Mouse (Mus musculus) hindbrain, embryonic 14.5 days (tissue): ENCODE data around the gene Maats1. TPM values are rescaled to one million over a fixed set of nuclear protein-coding genes. Genes with fewer than 3 reads are reported as not detected.

Source experiments
- polyA plus RNA-seq: library from polyadenylated mRNA; unstranded; fragments of >200 nt; fragmentation: Nextera tagmentation; extraction: Ambion mirVana; gene quantifications from 2 replicates; pipeline ENCODE4 v1.2.1, GENCODE M21; 2014

The Maats1 gene
- polyA plus RNA-seq, 1 experiment from 2014 or later: 1.5 TPM

Other genes with a start within 250 kb of the Maats1 start
- not detected in 2 replicates for gene Nr1i2, start 47.3 kb downstream of the Maats1 start, polyA plus RNA-seq
- 74.3 and 97.1 TPM in 2 replicates for gene Cox17, start 4.8 kb upstream of the Maats1 start, polyA plus RNA-seq
- not detected in 2 replicates for gene Gm21987, start 4.9 kb upstream of the Maats1 start, polyA plus RNA-seq
- 0.24 and 0.26 TPM in 2 replicates for gene Popdc2, start 20.1 kb upstream of the Maats1 start, polyA plus RNA-seq
- gene Pla1a, start 91.0 kb upstream of the Maats1 start, polyA plus RNA-seq: 0.32 and 0.38 TPM in 2 replicates
- gene Adprh, start 110.6 kb upstream of the Maats1 start, polyA plus RNA-seq: 136 and 146 TPM in 2 replicates
- gene Cd80, start 113.4 kb upstream of the Maats1 start, polyA plus RNA-seq: 0.64 and 0.88 TPM in 2 replicates
- gene Timmdc1, start 180.5 kb upstream of the Maats1 start, polyA plus RNA-seq: 25.0 and 29.8 TPM in 2 replicates
- 53.6 and 54.1 TPM in 2 replicates for gene Poglut1, start 208.1 kb upstream of the Maats1 start, polyA plus RNA-seq
- 33.2 and 45.9 TPM in 2 replicates for gene Tmem39a, start 216.6 kb upstream of the Maats1 start, polyA plus RNA-seq